Mouse (Mus musculus): ENCODE results near the gene Pik3ap1. TPM values are rescaled to one million over a fixed set of nuclear protein-coding genes. Genes with fewer than 3 reads are reported as not detected.
A peak's percentile ranks its signal among the peaks of the same experiment; 100 is the strongest.

Pik3ap1 gene
- polyA plus RNA-seq, 1 experiment = 343 TPM

GRCm38 (mm10) chr19:41371373-41371772 lies 13.5 kb downstream of the Pik3ap1 start:
- no peak overlapping the region for H3K4me3 ChIP-seq (ENCODE audit: insufficient read depth, low read length)
- no peak for TF ChIP-seq POLR2A (IDR thresholded peaks at IDR 0.05; ENCODE audit: borderline replicate concordance, low read depth, low read length)
- TF ChIP-seq CTCF (IDR thresholded peaks at IDR 0.05; ENCODE audit: low read depth, low read length) = no peak
- peaks cover 68% of the 10 kb centered on the region for H3K4me1 ChIP-seq (ENCODE audit: control insufficient read depth, insufficient read depth, low read length)
- peak overlapping the region; percentile 80; the same call in 1 of the 2 replicates for H3K27ac ChIP-seq (ENCODE audit: insufficient read depth, low read depth, low read length)

- Histone ChIP-seq H3K27ac (ENCODE audit: insufficient read depth, low read depth, low read length) (peak overlapping the region; percentile 87), H3K4me3 (ENCODE audit: insufficient read depth, low read length) (peak overlapping the region; percentile 18), H3K4me1 (ENCODE audit: control insufficient read depth, insufficient read depth, low read length) (peaks cover 73% of the 10 kb centered on the region)
- TF ChIP-seq CTCF (IDR thresholded peaks at IDR 0.05; ENCODE audit: low read depth, low read length) = no peak
- TF ChIP-seq POLR2A (IDR thresholded peaks at IDR 0.05; ENCODE audit: borderline replicate concordance, low read depth, low read length) = no peak
Observed at GRCm38 (mm10) chr19:41369557-41370460, 15.1 kb downstream of the Pik3ap1 start.

DNA sequence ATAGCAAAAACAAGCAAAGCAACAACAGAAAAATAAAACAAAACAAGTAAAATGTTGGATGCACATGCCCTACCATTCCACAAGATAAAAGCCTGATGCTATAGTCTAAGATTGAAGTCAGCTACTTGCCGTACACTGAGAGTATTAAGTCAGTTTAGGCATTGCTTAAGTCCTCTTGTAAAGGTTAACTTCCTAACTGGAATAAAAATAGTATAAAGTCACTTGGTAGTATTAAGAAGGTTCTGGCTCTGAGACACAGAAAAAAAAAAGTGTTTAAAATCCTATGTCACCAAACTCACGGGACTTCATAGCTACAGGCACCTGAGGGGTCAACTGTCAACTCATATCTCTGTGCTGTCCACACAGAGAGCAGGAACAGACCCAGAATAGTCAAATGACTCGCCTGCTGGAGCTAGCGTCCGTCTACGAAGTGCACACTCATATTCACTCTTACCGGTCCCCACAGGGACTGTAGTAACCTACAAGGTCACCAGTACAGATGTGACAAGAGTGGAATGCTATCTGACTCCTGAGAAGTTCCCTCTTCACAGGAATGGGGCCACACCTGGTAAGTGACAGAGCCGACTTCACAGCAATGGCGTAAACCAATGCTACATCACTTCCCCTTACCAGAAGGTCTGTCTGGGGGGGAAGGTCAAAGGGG lies 17.9 kb downstream of the Pik3ap1 start:
- TF ChIP-seq CTCF (IDR thresholded peaks at IDR 0.05; ENCODE audit: low read depth, low read length) = no peak
- no peak for TF ChIP-seq POLR2A (IDR thresholded peaks at IDR 0.05; ENCODE audit: borderline replicate concordance, low read depth, low read length)
- H3K4me3 ChIP-seq (ENCODE audit: insufficient read depth, low read length) = no peak overlapping the region
- H3K4me1 ChIP-seq (ENCODE audit: control insufficient read depth, insufficient read depth, low read length) = peaks cover 55% of the 10 kb centered on the region
- no peak overlapping the region for H3K27ac ChIP-seq (ENCODE audit: insufficient read depth, low read depth, low read length)

DNA sequence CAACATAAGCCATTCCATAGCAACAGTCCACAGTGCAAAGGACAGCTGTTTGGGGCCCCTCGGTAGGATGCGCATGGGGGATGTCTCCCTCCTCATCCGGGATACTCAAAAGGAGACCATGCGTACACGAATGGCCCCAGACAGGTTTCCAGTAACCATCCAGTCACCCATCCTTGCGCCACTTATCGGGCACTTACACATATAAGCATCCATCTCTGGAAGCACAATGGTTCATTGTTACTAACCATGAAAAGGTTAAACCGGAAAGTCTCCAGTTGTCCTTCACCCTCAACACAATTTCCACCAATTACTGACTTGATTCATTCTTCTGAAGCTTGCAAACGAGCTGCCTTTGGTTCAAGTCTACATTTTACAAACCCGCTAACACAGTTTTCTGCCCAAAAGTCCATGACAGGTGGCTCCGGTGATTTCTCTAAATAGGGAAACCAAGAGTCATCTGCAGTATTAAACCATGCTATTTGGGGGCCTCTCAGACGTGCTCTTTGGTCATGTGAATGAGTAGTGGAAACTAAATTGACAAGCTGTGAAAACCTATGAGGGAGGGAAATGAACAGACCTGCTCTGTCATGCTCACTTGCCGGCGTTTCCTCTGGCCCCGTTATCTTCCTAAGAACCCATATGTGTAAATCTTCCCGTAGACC lies 18.6 kb downstream of the Pik3ap1 start:
- Histone ChIP-seq H3K4me1 (ENCODE audit: control insufficient read depth, insufficient read depth, low read length) (peaks cover 51% of the 10 kb centered on the region), H3K4me3 (ENCODE audit: insufficient read depth, low read length) (no peak overlapping the region)

GRCm38 (mm10) chr19:41365570-41365969 lies 19.3 kb downstream of the Pik3ap1 start:
- no peak overlapping the region for H3K27ac ChIP-seq (ENCODE audit: insufficient read depth, low read depth, low read length)
- no peak overlapping the region for H3K4me3 ChIP-seq (ENCODE audit: insufficient read depth, low read length)
- no peak for TF ChIP-seq CTCF (IDR thresholded peaks at IDR 0.05; ENCODE audit: low read depth, low read length)
- no peak for TF ChIP-seq POLR2A (IDR thresholded peaks at IDR 0.05; ENCODE audit: borderline replicate concordance, low read depth, low read length)
- peaks cover 50% of the 10 kb centered on the region for H3K4me1 ChIP-seq (ENCODE audit: control insufficient read depth, insufficient read depth, low read length)

More for the DNA sequence above, 18.6 kb downstream of the Pik3ap1 start:
- TF ChIP-seq CTCF (IDR thresholded peaks at IDR 0.05; ENCODE audit: low read depth, low read length) (no peak), POLR2A (IDR thresholded peaks at IDR 0.05; ENCODE audit: borderline replicate concordance, low read depth, low read length) (no peak)
- H3K27ac ChIP-seq (ENCODE audit: insufficient read depth, low read depth, low read length) = no peak overlapping the region

DNA sequence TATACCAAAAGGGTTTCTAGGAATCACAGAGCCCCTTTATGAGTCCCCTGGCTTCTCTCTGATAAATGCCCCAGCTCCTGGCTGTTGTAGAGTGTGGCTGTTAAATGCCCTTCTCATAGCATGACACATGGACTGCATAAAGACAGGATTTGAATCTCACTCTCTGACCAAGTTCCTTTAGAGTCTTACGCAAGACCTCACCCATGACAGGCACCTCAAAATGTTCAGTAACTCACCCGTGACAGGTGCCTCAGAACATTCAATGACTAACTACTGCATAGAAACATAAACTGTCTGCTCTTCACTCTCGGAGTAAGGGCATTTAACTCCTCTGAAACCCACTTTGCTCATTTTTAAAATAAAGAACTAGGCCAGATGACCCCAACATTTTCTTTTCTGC lies 20.4 kb downstream of the Pik3ap1 start:
- no peak overlapping the region for H3K27ac ChIP-seq (ENCODE audit: insufficient read depth, low read depth, low read length)
- TF ChIP-seq POLR2A (IDR thresholded peaks at IDR 0.05; ENCODE audit: borderline replicate concordance, low read depth, low read length) (no peak), CTCF (IDR thresholded peaks at IDR 0.05; ENCODE audit: low read depth, low read length) (no peak)

GRCm38 (mm10) chr19:41362963-41363362 lies 21.9 kb downstream of the Pik3ap1 start:
- Histone ChIP-seq H3K27ac (ENCODE audit: insufficient read depth, low read depth, low read length) (no peak overlapping the region), H3K4me3 (ENCODE audit: insufficient read depth, low read length) (no peak overlapping the region), H3K4me1 (ENCODE audit: control insufficient read depth, insufficient read depth, low read length) (peaks cover 46% of the 10 kb centered on the region)
- TF ChIP-seq POLR2A (IDR thresholded peaks at IDR 0.05; ENCODE audit: borderline replicate concordance, low read depth, low read length) = no peak

More for the DNA sequence above, 20.4 kb downstream of the Pik3ap1 start:
- H3K4me3 ChIP-seq (ENCODE audit: insufficient read depth, low read length) = no peak overlapping the region
- peaks cover 46% of the 10 kb centered on the region for H3K4me1 ChIP-seq (ENCODE audit: control insufficient read depth, insufficient read depth, low read length)

DNA sequence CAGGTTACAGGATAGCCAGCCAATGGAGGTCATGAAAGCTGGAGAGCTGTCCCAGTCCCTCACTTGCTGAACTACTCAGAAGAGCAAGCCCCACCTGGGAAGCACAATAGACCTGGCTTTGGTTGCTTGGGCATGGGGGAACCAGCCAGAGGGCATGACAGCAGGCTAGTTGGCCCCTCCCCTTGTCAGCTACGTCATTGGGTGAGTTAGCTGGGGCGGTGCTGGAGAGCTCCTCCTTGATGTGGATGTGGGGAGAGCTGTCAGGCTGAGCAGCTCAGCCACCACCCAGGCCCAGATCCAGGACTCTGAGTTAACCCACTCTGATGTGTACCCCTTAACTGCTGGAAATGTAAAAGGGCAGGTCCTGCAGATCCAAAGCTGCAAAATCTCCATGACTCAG lies 24.4 kb downstream of the Pik3ap1 start:
- Histone ChIP-seq H3K27ac (ENCODE audit: insufficient read depth, low read depth, low read length) (no peak overlapping the region), H3K4me3 (ENCODE audit: insufficient read depth, low read length) (no peak overlapping the region), H3K4me1 (ENCODE audit: control insufficient read depth, insufficient read depth, low read length) (peaks cover 31% of the 10 kb centered on the region)
- TF ChIP-seq POLR2A (IDR thresholded peaks at IDR 0.05; ENCODE audit: borderline replicate concordance, low read depth, low read length) = no peak
- TF ChIP-seq CTCF (IDR thresholded peaks at IDR 0.05; ENCODE audit: low read depth, low read length) = no peak

DNA sequence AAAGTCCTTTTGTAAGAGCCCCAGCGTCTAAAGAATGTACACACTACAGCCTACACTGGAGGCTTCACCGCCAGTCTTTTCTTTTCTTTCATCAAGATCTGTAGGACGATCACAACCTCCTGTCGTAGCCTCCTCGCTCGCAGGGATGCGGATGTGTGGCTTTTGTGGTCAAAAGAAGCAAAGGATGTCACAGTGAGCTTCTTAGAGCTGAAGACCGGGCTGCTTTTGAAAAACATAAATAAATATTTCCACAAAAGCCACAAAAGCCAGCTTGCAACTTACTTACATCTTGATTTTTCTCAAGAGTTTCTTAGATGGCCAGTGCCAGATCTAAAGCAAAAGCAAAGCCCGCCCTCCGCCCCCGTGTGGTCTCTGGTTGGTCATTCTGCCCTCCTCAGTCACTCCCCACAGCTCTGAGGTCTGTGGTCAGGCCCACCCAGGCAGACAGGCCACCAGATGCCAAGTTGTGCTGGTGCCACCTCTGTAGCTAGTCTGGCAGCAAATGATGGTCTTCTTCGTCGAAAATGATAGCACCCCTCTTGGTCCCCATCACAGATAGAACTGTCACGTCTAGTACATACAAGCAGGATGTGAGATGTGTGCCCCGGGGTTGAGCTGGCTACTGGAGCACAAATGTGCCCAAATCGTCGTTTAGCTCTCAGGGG lies 30.5 kb downstream of the Pik3ap1 start:
- H3K4me1 ChIP-seq (ENCODE audit: control insufficient read depth, insufficient read depth, low read length) = peaks cover 14% of the 10 kb centered on the region
- no peak for TF ChIP-seq CTCF (IDR thresholded peaks at IDR 0.05; ENCODE audit: low read depth, low read length)
- TF ChIP-seq POLR2A (IDR thresholded peaks at IDR 0.05; ENCODE audit: borderline replicate concordance, low read depth, low read length) = no peak
- no peak overlapping the region for H3K4me3 ChIP-seq (ENCODE audit: insufficient read depth, low read length)
- H3K27ac ChIP-seq (ENCODE audit: insufficient read depth, low read depth, low read length) = no peak overlapping the region

Measured in bone marrow macrophage, adult 2 months (primary cell).